In the genomic region with DNA sequence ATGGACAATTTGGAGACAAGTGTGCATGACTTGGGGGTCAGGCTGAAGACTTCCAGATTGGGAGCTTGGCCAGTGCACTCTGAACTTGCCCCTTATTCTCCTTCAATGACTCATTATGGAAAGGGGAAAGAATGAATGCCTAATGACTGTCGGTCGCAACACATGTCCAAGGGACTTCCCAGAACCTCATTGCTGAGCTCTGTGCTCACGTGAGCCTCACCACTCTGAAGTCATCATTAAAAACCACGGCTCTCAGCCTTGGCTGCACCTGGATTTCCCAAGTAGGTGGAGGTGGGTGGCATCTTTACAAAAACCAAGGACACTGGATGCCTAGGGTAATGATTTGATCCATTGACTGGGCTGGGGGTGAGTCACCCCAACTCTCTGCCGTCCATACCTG, we compare ENCODE assay signal across 1 mouse cellular context.
TF ChIP-seq lines count a peak whose summit lies in the region.

No protein-coding gene starts in this region.

TF ChIP-seq in CH12.LX, 34 proteins besides CTCF, POLR2A, EP300 and RAD21 (continued from another document):
- TF ChIP-seq TCF12 (IDR thresholded peaks at IDR 0.05; ENCODE audit: low read depth, low read length) (peak; percentile 88), NELFE (IDR thresholded peaks at IDR 0.05; ENCODE audit: low read depth, low read length) (no peak), MEF2A (IDR thresholded peaks at IDR 0.05; ENCODE audit: borderline replicate concordance, low read depth, low read length) (peak; percentile 56), E2F4 (IDR thresholded peaks at IDR 0.05; ENCODE audit: insufficient replicate concordance, low read depth, low read length) (no peak), USF1 (IDR thresholded peaks at IDR 0.05; ENCODE audit: low read depth, low read length) (peak; percentile 70), RCOR1 (conservative IDR thresholded peaks at IDR 0.05; ENCODE audit: low read depth, low read length) (peak; percentile 89; the same call in 1 of the 2 replicates), MAX (IDR thresholded peaks at IDR 0.05; ENCODE audit: low read length) (peak; percentile 90), ZKSCAN1 (IDR thresholded peaks at IDR 0.05; ENCODE audit: borderline replicate concordance, low read depth, low read length) (no peak), HCFC1 (IDR thresholded peaks at IDR 0.05; ENCODE audit: low read depth, low read length) (no peak), SMC3 (IDR thresholded peaks at IDR 0.05; ENCODE audit: low read depth, low read length) (no peak), USF2 (conservative IDR thresholded peaks at IDR 0.05; ENCODE audit: low read depth, low read length) (peak; percentile 48), MYC (IDR thresholded peaks at IDR 0.05; ENCODE audit: low read depth, low read length) (peak; percentile 91), MXI1 (IDR thresholded peaks at IDR 0.05; ENCODE audit: low read depth, low read length) (0 out of 2 replicates have a peak, but pooled peaks have one; percentile 30), ZC3H11A (IDR thresholded peaks at IDR 0.05; ENCODE audit: low read depth, low read length) (no peak)
